Mouse (Mus musculus): ENCODE data around the gene Zfp14. TPM values are rescaled to one million over a fixed set of nuclear protein-coding genes. Genes with fewer than 3 reads are reported as not detected.

The Zfp14 gene
- polyA plus RNA-seq, 1 experiment from 2014 or later, result 10.9 TPM

DNA sequence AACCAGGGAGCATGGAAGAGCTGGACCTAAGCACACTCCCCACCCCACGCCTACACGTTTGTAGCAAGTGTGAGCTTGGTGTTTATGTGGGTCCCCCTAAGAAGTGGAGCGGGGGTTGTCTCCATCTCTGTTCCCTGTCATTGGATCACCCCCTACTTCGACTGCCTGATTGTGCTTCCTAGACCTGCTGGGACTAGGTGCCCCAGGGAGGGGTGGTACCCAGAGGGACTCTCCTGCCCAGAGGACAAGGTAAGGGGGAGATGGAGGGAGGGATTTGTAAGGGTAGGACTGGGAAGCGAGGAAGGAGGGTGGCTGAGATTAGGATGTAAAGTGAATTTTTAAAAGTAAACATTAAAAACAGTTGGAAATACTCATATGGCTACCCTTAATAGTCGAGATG is 38.2 kb upstream of the Zfp14 start:
- H3K27me3 ChIP-seq (ENCODE audit: control insufficient read depth, insufficient read depth, low read length), result no peaks in the 10 kb centered on the region
- no peak for ATAC-seq (ENCODE audit: low FRiP score)
- no peaks in the 10 kb centered on the region for H3K9me3 ChIP-seq (ENCODE audit: control insufficient read depth, low read length)
- DNase-seq (ENCODE audit: low spot score), result no peak
- peak overlapping the region; percentile 67 for H3K4me2 ChIP-seq (replicated peaks)
- peak overlapping the region; percentile 67 for H3K9ac ChIP-seq
- no peak overlapping the region for H3K27ac ChIP-seq
- peaks cover 25% of the 10 kb centered on the region for H3K36me3 ChIP-seq (replicated peaks; ENCODE audit: control insufficient read depth, insufficient read depth)
- 17% methylated on average over 6 of the region's 6 CpGs for WGBS
- H3K4me1 ChIP-seq (replicated peaks; ENCODE audit: control insufficient read depth, insufficient read depth, low read length), result peaks cover 25% of the 10 kb centered on the region
- H3K4me3 ChIP-seq (replicated peaks; ENCODE audit: low read length), result peak overlapping the region; percentile 58

DNA sequence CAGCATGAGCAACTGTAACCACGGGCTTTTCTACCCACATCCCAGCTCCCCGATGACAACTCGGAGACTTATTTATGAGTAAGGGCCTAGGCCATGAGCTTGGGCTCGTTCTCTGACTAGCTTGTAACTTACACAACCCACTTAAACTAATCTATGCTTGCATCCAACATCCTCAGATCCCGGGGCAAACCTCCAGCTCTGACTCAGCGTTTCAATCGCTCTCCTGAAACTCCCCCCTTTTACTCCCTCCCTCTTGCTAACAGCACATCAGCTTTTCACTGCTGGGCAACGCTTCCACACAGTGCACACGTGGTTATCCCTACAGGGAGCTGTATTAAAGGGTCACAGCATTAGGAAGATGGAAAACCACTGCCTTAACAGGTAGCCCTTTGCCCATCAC is 35.3 kb upstream of the Zfp14 start:
- no peak overlapping the region for H3K4me2 ChIP-seq (replicated peaks)
- H3K27ac ChIP-seq, result no peak overlapping the region
- no peak overlapping the region for H3K9ac ChIP-seq
- H3K4me1 ChIP-seq (replicated peaks; ENCODE audit: control insufficient read depth, insufficient read depth, low read length), result peaks cover 20% of the 10 kb centered on the region
- WGBS, result 94% methylated on average over 9 of the region's 9 CpGs
- DNase-seq (ENCODE audit: low spot score), result no peak
- no peaks in the 10 kb centered on the region for H3K9me3 ChIP-seq (ENCODE audit: control insufficient read depth, low read length)
- H3K4me3 ChIP-seq (replicated peaks; ENCODE audit: low read length), result no peak overlapping the region
- peaks cover 51% of the 10 kb centered on the region for H3K36me3 ChIP-seq (replicated peaks; ENCODE audit: control insufficient read depth, insufficient read depth)
- no peaks in the 10 kb centered on the region for H3K27me3 ChIP-seq (ENCODE audit: control insufficient read depth, insufficient read depth, low read length)
- ATAC-seq (ENCODE audit: low FRiP score), result no peak

DNA sequence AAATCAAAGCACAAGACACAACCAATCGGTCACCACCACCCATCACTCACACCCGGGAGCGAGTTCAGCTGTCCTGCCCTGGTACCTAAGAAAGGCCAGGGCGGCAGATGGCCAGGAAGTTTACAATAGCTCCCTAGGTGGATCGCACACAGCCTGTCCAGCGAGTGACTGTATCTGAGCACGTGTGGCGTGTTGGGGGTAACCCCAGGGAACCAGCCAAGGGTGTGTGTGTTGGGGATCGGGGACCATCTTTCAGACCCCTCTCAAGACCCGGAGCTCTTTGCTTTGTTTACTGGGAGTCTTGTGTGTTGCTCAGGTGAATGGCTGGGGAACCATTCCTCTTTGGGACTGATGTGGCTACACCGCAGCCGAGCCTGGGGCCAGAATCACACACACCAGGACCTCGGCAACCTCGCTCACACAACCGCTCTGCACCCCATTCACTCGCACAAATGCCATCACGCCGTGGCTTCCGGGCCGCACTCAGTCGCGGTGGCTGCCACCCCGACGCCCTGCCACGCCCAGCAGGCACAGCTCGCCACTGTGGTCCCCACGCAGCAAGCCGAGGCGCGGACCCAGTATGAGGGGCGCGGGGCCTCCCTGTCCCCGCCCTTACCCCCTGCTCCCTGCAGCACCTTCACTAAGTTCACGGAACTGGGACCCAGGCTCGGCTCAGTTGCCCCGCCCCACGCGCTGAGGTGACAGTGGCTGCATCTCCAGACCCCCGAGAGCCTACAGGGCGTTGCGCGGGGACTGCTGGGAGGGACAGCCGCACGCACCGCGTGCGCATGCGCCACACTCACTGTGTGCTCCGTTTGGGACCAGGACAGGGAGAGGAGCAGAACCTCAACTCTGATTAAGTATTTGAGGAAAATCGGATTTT is 21.2 kb upstream of the Zfp14 start, which contains the start of gene Zfp82:
Gene Zfp82 (minus strand): TSS at position 755 of the 883 bp plus-strand sequence.
- peaks cover 4% of the 10 kb centered on the region for H3K4me1 ChIP-seq (replicated peaks; ENCODE audit: control insufficient read depth, insufficient read depth, low read length)
- peak within 1 kb of the TSS; percentile 73 for H3K27ac ChIP-seq
- under 1% methylated on average over 50 of the region's 50 CpGs for WGBS
- no peaks in the 10 kb centered on the region for H3K9me3 ChIP-seq (ENCODE audit: control insufficient read depth, low read length)
- H3K4me3 ChIP-seq (replicated peaks; ENCODE audit: low read length), result peak within 1 kb of the TSS; percentile 62
- H3K27me3 ChIP-seq (ENCODE audit: control insufficient read depth, insufficient read depth, low read length), result no peaks in the 10 kb centered on the region
- ATAC-seq (ENCODE audit: low FRiP score) (peak; percentile 91), DNase-seq (ENCODE audit: low spot score) (peak; percentile 88)
- peak within 1 kb of the TSS; percentile 93 for H3K4me2 ChIP-seq (replicated peaks)
- H3K36me3 ChIP-seq (replicated peaks; ENCODE audit: control insufficient read depth, insufficient read depth), result peaks cover 26% of the 10 kb centered on the region
- H3K9ac ChIP-seq, result peak within 1 kb of the TSS; percentile 71

DNA sequence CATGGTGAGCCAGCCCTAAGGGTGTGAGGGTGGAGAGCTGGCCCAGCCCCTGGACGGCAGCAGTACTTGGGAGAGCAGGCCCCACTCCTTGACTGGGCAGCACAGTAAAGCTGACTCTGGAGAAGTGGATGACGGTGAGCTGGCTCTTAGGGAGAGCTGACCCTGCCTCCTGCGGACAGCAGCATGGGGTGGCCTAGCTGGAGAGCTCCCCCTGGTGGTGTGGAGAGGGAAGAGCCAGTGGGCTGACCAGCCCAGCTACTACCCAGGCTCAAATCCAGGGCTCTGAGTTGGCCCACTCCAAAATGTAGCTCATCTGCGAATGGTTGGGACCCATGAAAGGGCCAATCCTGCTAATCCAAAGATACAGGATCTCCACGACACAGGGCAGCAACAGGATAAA is 13.4 kb upstream of the Zfp14 start:
- no peak for DNase-seq (ENCODE audit: low spot score)
- Histone ChIP-seq H3K36me3 (replicated peaks; ENCODE audit: control insufficient read depth, insufficient read depth) (peaks cover 84% of the 10 kb centered on the region), H3K27ac (no peak overlapping the region), H3K4me3 (replicated peaks; ENCODE audit: low read length) (no peak overlapping the region), H3K4me2 (replicated peaks) (no peak overlapping the region), H3K9ac (no peak overlapping the region), H3K27me3 (ENCODE audit: control insufficient read depth, insufficient read depth, low read length) (no peaks in the 10 kb centered on the region), H3K9me3 (ENCODE audit: control insufficient read depth, low read length) (no peaks in the 10 kb centered on the region), H3K4me1 (replicated peaks; ENCODE audit: control insufficient read depth, insufficient read depth, low read length) (no peaks in the 10 kb centered on the region)
- WGBS, result 83% methylated on average over 5 of the region's 5 CpGs
- ATAC-seq (ENCODE audit: low FRiP score), result no peak

DNA sequence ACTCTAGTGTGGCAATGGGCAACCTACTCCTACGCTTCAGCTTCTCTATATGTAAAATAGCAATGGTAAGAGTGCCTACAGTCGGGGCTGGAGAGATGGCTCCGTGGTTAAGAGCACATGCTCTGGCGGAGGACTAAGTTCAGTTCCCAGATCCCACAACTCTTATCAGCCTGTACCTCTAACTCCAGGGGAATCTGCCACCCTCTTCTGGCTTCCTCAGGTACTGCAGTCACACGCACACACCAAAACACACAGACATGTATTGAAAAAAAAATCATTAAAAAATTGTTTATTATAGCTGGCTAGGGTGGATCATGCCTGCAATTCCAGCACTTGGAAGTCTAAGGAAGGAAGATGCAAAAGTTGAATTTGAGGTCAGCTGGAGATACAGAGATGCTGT is 11.3 kb upstream of the Zfp14 start:
- no peaks in the 10 kb centered on the region for H3K27me3 ChIP-seq (ENCODE audit: control insufficient read depth, insufficient read depth, low read length)
- H3K4me2 ChIP-seq (replicated peaks), result no peak overlapping the region
- H3K4me3 ChIP-seq (replicated peaks; ENCODE audit: low read length), result no peak overlapping the region
- H3K9ac ChIP-seq, result no peak overlapping the region
- ATAC-seq (ENCODE audit: low FRiP score) (no peak), DNase-seq (ENCODE audit: low spot score) (no peak)
- H3K4me1 ChIP-seq (replicated peaks; ENCODE audit: control insufficient read depth, insufficient read depth, low read length), result no peaks in the 10 kb centered on the region
- no peaks in the 10 kb centered on the region for H3K9me3 ChIP-seq (ENCODE audit: control insufficient read depth, low read length)
- H3K27ac ChIP-seq, result no peak overlapping the region
- 85% methylated on average over 5 of the region's 5 CpGs for WGBS
- peaks cover 87% of the 10 kb centered on the region for H3K36me3 ChIP-seq (replicated peaks; ENCODE audit: control insufficient read depth, insufficient read depth)

DNA sequence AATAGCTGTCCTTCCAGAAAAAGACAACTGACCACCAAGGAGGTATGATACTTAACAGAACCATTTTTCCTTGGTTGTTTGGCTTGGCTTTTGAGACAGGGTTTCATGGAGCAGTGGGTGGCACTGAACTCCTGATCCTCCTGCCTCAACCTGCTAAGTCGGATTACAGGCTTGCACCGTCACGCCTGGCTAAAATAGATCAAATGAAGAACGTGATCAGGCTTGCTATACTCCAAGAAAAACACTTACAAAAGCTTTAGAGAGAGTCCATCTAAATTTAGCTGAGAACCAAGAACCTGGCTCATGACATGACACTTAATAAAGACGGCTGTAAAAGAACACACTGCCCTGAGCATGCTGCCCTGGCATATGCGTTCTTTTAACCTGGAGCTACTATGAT is 9.2 kb upstream of the Zfp14 start:
- Histone ChIP-seq H3K9ac (no peak overlapping the region), H3K36me3 (replicated peaks; ENCODE audit: control insufficient read depth, insufficient read depth) (peaks cover 90% of the 10 kb centered on the region), H3K27me3 (ENCODE audit: control insufficient read depth, insufficient read depth, low read length) (no peaks in the 10 kb centered on the region), H3K4me1 (replicated peaks; ENCODE audit: control insufficient read depth, insufficient read depth, low read length) (no peaks in the 10 kb centered on the region), H3K4me3 (replicated peaks; ENCODE audit: low read length) (no peak overlapping the region), H3K9me3 (ENCODE audit: control insufficient read depth, low read length) (no peaks in the 10 kb centered on the region), H3K27ac (no peak overlapping the region), H3K4me2 (replicated peaks) (no peak overlapping the region)
- ATAC-seq (ENCODE audit: low FRiP score), result no peak
- DNase-seq (ENCODE audit: low spot score), result no peak
- WGBS, result 80% methylated on average over 6 of the region's 6 CpGs

DNA sequence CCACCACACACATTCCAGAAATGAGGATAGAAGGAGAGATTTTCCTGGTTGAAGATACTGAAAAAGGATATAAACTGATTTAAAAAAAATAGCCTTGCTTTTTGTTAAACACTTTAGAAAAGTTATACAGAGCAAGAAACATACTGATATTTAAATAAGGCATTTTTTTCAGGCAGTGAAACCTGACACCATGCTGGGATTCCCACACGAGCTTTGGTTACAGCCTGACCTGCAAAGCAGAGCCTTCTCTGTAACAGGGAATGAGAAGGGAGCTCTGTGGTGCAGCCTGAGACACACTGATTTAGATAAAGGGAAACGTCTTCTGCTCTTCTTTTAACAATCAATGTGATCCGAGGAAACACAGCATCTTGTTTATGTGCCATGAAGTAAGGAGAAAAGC is 2.4 kb upstream of the Zfp14 start:
- Histone ChIP-seq H3K27ac (no peak overlapping the region), H3K4me2 (replicated peaks) (no peak overlapping the region), H3K4me1 (replicated peaks; ENCODE audit: control insufficient read depth, insufficient read depth, low read length) (peaks cover 10% of the 10 kb centered on the region; the same call in 1 of the 2 replicates), H3K36me3 (replicated peaks; ENCODE audit: control insufficient read depth, insufficient read depth) (peaks cover 37% of the 10 kb centered on the region), H3K9ac (no peak overlapping the region), H3K9me3 (ENCODE audit: control insufficient read depth, low read length) (no peaks in the 10 kb centered on the region), H3K27me3 (ENCODE audit: control insufficient read depth, insufficient read depth, low read length) (no peaks in the 10 kb centered on the region), H3K4me3 (replicated peaks; ENCODE audit: low read length) (no peak overlapping the region)
- WGBS, result 13% methylated on average over 3 of the region's 3 CpGs
- no peak for DNase-seq (ENCODE audit: low spot score)
- no peak for ATAC-seq (ENCODE audit: low FRiP score)

DNA sequence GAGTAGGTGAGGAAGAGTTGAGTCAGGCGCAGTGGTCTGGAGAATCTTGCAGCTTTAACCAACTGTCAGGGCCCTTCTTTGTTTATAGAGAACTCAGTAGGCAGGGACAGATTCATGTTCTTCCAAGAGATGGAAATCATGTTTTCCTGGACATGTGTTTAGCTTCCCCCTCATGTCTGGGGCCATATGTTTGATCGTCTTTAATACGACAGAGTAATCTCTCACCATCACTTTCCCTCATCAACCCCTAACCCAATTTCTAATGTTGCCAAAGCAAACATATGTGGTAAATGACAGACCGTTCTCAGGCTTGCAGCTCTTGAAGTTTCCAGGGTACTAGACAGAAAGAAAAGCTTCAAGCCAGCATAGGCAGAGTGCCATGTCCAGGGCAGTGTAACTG is 3.1 kb downstream of the Zfp14 start:
- Histone ChIP-seq H3K27me3 (ENCODE audit: control insufficient read depth, insufficient read depth, low read length) (no peaks in the 10 kb centered on the region), H3K9me3 (ENCODE audit: control insufficient read depth, low read length) (no peaks in the 10 kb centered on the region), H3K9ac (no peak overlapping the region), H3K4me2 (replicated peaks) (no peak overlapping the region), H3K36me3 (replicated peaks; ENCODE audit: control insufficient read depth, insufficient read depth) (peaks cover 16% of the 10 kb centered on the region), H3K4me1 (replicated peaks; ENCODE audit: control insufficient read depth, insufficient read depth, low read length) (peaks cover 10% of the 10 kb centered on the region; the same call in 1 of the 2 replicates), H3K4me3 (replicated peaks; ENCODE audit: low read length) (no peak overlapping the region), H3K27ac (no peak overlapping the region)
- 91% methylated on average over 4 of the region's 4 CpGs for WGBS
- ATAC-seq (ENCODE audit: low FRiP score) (no peak), DNase-seq (ENCODE audit: low spot score) (no peak)

DNA sequence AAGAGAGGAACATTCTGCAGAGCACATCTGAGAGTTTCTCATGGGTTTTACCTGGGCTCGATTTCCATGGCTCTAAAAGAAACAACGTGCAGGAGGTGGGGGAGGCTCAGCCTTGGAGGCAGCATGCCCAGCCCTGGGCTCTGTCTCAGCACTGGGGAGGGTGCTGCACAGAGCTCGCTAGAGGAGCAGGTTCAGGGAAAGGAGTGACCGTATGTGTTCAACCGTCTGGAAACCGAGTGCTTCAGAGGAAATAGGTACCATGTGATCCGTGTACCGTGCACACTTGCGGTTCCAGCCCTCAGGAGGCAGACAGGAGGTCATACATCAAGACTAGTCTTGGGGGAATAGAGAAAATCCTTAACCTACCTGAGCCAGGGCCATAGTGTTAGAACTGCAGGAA is 6.8 kb downstream of the Zfp14 start:
- H3K9ac ChIP-seq, result no peak overlapping the region
- DNase-seq (ENCODE audit: low spot score), result no peak
- H3K36me3 ChIP-seq (replicated peaks; ENCODE audit: control insufficient read depth, insufficient read depth), result peaks cover 46% of the 10 kb centered on the region
- no peak for ATAC-seq (ENCODE audit: low FRiP score)
- no peak overlapping the region for H3K4me2 ChIP-seq (replicated peaks)
- no peaks in the 10 kb centered on the region for H3K27me3 ChIP-seq (ENCODE audit: control insufficient read depth, insufficient read depth, low read length)
- no peaks in the 10 kb centered on the region for H3K9me3 ChIP-seq (ENCODE audit: control insufficient read depth, low read length)
- no peak overlapping the region for H3K4me3 ChIP-seq (replicated peaks; ENCODE audit: low read length)
- no peak overlapping the region for H3K27ac ChIP-seq
- no peaks in the 10 kb centered on the region for H3K4me1 ChIP-seq (replicated peaks; ENCODE audit: control insufficient read depth, insufficient read depth, low read length)
- WGBS, result 62% methylated on average over 9 of the region's 9 CpGs

All from hindbrain, embryonic 14.5 days (tissue).